Mouse (Mus musculus) embryonic facial prominence, embryonic 15.5 days (tissue): ENCODE results near the gene Hacl1. TPM values are rescaled to one million over a fixed set of nuclear protein-coding genes. Genes with fewer than 3 reads are reported as not detected.

Source experiments
- ATAC-seq: fragments of 200-750 bp; cut with Nextera tagmentation; 2 replicates; pipeline ENCODE4 v1.8.0; 2017; ENCODE audit warnings: low read depth, moderate TSS enrichment; ENCODE audit not compliant: insufficient number of reproducible peaks, low FRiP score, low TSS enrichment
- H3K27ac ChIP-seq: fragments of 300-500 bp; sonication (generic); replicated peaks from 2 replicates; pipeline ENCODE4 v1.5.1; 2015; ENCODE audit warnings: mild to moderate bottlenecking, inconsistent platforms
- H3K27me3 ChIP-seq: fragments of 300-500 bp; sonication (generic); 2 replicates; pipeline ENCODE4 v1.6.1; 2015; ENCODE audit warnings: inconsistent platforms
- H3K36me3 ChIP-seq: fragments of 300-500 bp; sonication (generic); 2 replicates; pipeline ENCODE4 v1.6.1; 2015; ENCODE audit warnings: mild to moderate bottlenecking, inconsistent platforms
- H3K4me1 ChIP-seq: fragments of 300-500 bp; sonication (generic); 2 replicates; pipeline ENCODE4 v1.6.1; 2015; ENCODE audit warnings: inconsistent platforms
- H3K4me2 ChIP-seq: fragments of 300-500 bp; sonication (generic); replicated peaks from 2 replicates; pipeline ENCODE4 v1.6.1; 2015; ENCODE audit warnings: mild to moderate bottlenecking, inconsistent platforms
- H3K4me3 ChIP-seq: fragments of 300-500 bp; sonication (generic); replicated peaks from 2 replicates; pipeline ENCODE4 v1.5.1; 2015; ENCODE audit warnings: mild to moderate bottlenecking, inconsistent platforms
- H3K9ac ChIP-seq: fragments of 300-500 bp; sonication (generic); 2 replicates; pipeline ENCODE4 v1.6.1; 2015; ENCODE audit warnings: inconsistent platforms
- H3K9me3 ChIP-seq: fragments of 300-500 bp; sonication (generic); replicated peaks from 2 replicates; pipeline ENCODE4 v1.6.1; 2016; ENCODE audit warnings: inconsistent platforms
- WGBS: fragments of 180-500 bp; shearing (Covaris S2); methylation state at CpG from one replicate; pipeline ENCODE4 v1.1.7; 2015; 5-methylcytosine and 5-hydroxymethylcytosine counted together
- polyA plus RNA-seq: library from polyadenylated mRNA; unstranded; fragments of >200 nt; fragmentation: Nextera tagmentation; extraction: Ambion mirVana; gene quantifications from 2 replicates; pipeline ENCODE4 v1.2.1, GENCODE M21; 2015

Gene Hacl1
- polyA plus RNA-seq, 1 experiment from 2014 or later: 13.3 TPM

- 76% methylated on average over 6 of the region's 6 CpGs for WGBS
- no peak overlapping the region for H3K27ac ChIP-seq
- no peaks in the 10 kb centered on the region for H3K27me3 ChIP-seq
- ATAC-seq: no peak
- H3K4me3 ChIP-seq: no peak overlapping the region
- H3K4me2 ChIP-seq: no peak overlapping the region
- no peaks in the 10 kb centered on the region for H3K9me3 ChIP-seq
- H3K9ac ChIP-seq: no peak overlapping the region
- H3K4me1 ChIP-seq: peaks cover 6% of the 10 kb centered on the region; the same call in 1 of the 2 replicates
- H3K36me3 ChIP-seq: no peaks in the 10 kb centered on the region
These were observed 70.7 kb downstream of the Hacl1 start for GRCm38 (mm10) chr14:31570131-31570951.

DNA sequence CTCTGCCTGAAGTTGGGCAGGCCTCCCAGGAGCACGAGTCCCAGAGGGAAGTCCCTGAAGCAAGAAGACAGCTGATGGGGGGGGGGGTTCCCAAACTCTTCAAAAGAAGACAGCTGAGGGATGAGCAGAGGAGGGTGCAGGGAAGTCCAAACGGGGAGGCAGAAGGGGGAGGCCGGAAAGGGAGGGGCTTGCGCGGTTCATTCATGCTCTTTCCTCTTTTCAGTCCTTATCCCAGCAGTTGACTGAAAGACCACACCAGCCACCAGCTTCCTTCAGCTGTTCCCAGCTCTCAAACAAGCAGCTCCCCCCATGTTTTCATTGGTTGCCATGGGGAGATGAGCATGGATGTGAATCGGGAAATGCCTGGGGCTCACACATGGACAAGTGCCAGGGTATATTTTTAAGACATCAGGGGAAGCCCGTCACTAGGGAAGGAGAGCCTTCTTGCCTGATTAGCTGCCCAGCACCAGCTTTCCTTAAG is 71.9 kb downstream of the Hacl1 start:
- Histone ChIP-seq H3K4me1 (peaks cover 16% of the 10 kb centered on the region), H3K9me3 (no peaks in the 10 kb centered on the region), H3K4me2 (no peak overlapping the region), H3K4me3 (no peak overlapping the region), H3K27me3 (no peaks in the 10 kb centered on the region), H3K27ac (no peak overlapping the region), H3K36me3 (no peaks in the 10 kb centered on the region), H3K9ac (no peak overlapping the region)
- ATAC-seq: peak; percentile 72
- WGBS: 53% methylated on average over 7 of the region's 7 CpGs

GRCm38 (mm10) chr14:31565478-31566212 is 75.4 kb downstream of the Hacl1 start:
- Histone ChIP-seq H3K27me3 (no peaks in the 10 kb centered on the region), H3K9ac (no peak overlapping the region), H3K4me1 (peaks cover 16% of the 10 kb centered on the region), H3K4me3 (no peak overlapping the region), H3K27ac (peak overlapping the region; percentile 44; the same call in 1 of the 2 replicates), H3K9me3 (no peaks in the 10 kb centered on the region), H3K36me3 (no peaks in the 10 kb centered on the region), H3K4me2 (no peak overlapping the region)
- 45% methylated on average over 9 of the region's 9 CpGs for WGBS
- ATAC-seq: no peak

- no peak; the same call in 1 of the 2 replicates for ATAC-seq
- no peak overlapping the region for H3K4me2 ChIP-seq
- no peaks in the 10 kb centered on the region for H3K27me3 ChIP-seq
- peak overlapping the region; percentile 44; the same call in 1 of the 2 replicates for H3K27ac ChIP-seq
- 14% methylated on average over 6 of the region's 6 CpGs for WGBS
- no peak overlapping the region for H3K9ac ChIP-seq
- no peak overlapping the region for H3K4me3 ChIP-seq
- peaks cover 16% of the 10 kb centered on the region for H3K4me1 ChIP-seq
- no peaks in the 10 kb centered on the region for H3K9me3 ChIP-seq
- no peaks in the 10 kb centered on the region for H3K36me3 ChIP-seq
These were observed 76.5 kb downstream of the Hacl1 start for GRCm38 (mm10) chr14:31564452-31565179.

DNA sequence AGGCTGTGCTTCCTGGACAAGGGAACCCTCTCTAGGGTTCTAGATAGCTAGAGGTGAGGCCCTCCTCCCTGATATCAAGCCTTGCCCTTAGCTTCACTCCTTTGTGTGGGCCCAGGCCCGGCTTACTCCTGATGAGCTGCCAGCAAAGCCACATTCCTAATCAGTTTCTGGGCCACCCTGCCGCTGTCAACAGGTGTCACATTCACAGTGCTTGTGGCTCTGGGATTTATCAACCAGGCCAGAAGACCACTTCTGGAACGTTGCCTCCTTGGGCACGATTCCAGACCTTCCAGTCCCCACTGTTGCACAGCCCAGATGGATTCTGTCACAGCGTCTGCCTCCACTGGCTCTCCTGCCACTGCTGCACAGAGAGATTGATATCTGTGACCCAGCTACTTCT is 80.2 kb downstream of the Hacl1 start:
- WGBS: 40% methylated on average over 5 of the region's 5 CpGs
- Histone ChIP-seq H3K9ac (no peak overlapping the region), H3K4me3 (no peak overlapping the region), H3K9me3 (no peaks in the 10 kb centered on the region), H3K27ac (no peak overlapping the region), H3K4me2 (no peak overlapping the region), H3K36me3 (no peaks in the 10 kb centered on the region), H3K27me3 (no peaks in the 10 kb centered on the region), H3K4me1 (peaks cover 13% of the 10 kb centered on the region)
- ATAC-seq: no peak

GRCm38 (mm10) chr14:31559216-31559615 is 81.9 kb downstream of the Hacl1 start:
- H3K9me3 ChIP-seq: no peaks in the 10 kb centered on the region
- 55% methylated on average over 5 of the region's 5 CpGs for WGBS
- H3K27ac ChIP-seq: no peak overlapping the region
- H3K36me3 ChIP-seq: no peaks in the 10 kb centered on the region
- 0 out of 2 replicates have a peak, but pooled peaks cover 5% of the 10 kb centered on the region for H3K4me1 ChIP-seq
- H3K4me3 ChIP-seq: no peak overlapping the region
- no peaks in the 10 kb centered on the region for H3K27me3 ChIP-seq
- no peak for ATAC-seq
- no peak overlapping the region for H3K4me2 ChIP-seq
- H3K9ac ChIP-seq: no peak overlapping the region

DNA sequence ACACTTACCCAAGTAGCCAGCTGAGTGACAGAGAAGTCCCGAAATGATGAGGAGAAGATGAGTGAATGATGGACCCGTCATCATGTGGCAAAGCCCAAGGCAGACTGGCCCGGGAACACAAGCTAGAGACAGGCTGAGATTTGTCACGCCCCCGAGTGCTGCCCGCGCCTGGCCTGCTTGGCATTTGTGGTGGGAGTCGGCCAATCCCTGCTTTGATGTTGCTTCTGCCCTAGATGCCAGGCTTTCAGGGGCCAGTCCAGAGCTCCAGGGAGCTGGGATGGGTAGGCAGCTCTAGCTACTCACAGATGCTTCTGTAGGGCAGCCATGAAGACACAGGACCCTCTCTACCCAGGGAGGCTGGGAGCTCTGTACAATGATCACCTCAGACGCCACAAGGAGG is 83.3 kb downstream of the Hacl1 start:
- no peak overlapping the region for H3K4me3 ChIP-seq
- 54% methylated on average over 9 of the region's 9 CpGs for WGBS

GRCm38 (mm10) chr14:31557273-31557672 is 83.8 kb downstream of the Hacl1 start:
- Histone ChIP-seq H3K36me3 (no peaks in the 10 kb centered on the region), H3K9me3 (no peaks in the 10 kb centered on the region), H3K4me2 (no peak overlapping the region), H3K27ac (no peak overlapping the region), H3K4me3 (no peak overlapping the region), H3K4me1 (0 out of 2 replicates have a peak, but pooled peaks cover 5% of the 10 kb centered on the region), H3K9ac (no peak overlapping the region), H3K27me3 (no peaks in the 10 kb centered on the region)
- ATAC-seq: no peak
- 82% methylated on average over 8 of the region's 8 CpGs for WGBS

More for the DNA sequence above, 83.3 kb downstream of the Hacl1 start:
- no peak overlapping the region for H3K27ac ChIP-seq
- H3K4me2 ChIP-seq: no peak overlapping the region
- no peak for ATAC-seq
- H3K4me1 ChIP-seq: 0 out of 2 replicates have a peak, but pooled peaks cover 5% of the 10 kb centered on the region
- H3K9me3 ChIP-seq: no peaks in the 10 kb centered on the region
- H3K27me3 ChIP-seq: no peaks in the 10 kb centered on the region
- H3K36me3 ChIP-seq: no peaks in the 10 kb centered on the region
- no peak overlapping the region for H3K9ac ChIP-seq

DNA sequence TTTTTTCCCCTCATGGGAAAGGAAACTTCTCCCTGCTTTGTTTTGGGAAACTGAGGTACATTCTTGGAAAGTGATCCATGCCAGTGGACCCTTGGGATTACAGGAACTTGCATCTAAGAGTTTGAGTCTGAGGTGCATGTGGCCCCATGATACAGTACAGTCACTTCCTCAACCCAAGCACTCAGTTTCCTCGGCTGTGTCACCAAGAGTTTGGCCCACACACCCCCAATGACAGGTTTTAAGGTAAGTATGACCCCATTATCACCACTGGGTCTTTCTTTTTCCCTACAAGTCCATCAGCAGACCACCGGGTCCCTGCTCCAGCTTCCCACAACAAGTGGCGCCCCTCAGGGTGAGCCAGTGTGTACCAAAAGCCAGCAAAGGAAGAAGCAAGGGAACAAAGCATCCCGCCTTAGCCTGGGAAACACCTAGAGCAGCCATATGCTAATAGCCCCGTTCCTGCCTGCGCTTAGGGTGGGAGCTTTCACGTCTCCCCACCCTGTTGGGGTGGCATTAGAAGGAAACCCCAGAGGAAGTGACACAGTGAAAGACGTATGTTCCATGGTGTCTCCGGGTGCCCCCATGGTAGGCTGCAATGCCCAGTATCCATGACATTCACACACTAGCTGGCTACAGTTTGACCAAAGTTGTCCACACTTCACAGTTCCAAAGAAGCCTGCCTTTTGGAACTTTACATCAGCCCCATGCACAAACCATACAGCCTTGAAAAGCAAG is 84.4 kb downstream of the Hacl1 start:
- no peak overlapping the region for H3K4me2 ChIP-seq
- H3K9me3 ChIP-seq: no peaks in the 10 kb centered on the region
- no peaks in the 10 kb centered on the region for H3K36me3 ChIP-seq
- ATAC-seq: no peak
- 0 out of 2 replicates have a peak, but pooled peaks cover 5% of the 10 kb centered on the region for H3K4me1 ChIP-seq
- no peaks in the 10 kb centered on the region for H3K27me3 ChIP-seq
- no peak overlapping the region for H3K9ac ChIP-seq
- no peak overlapping the region for H3K4me3 ChIP-seq
- H3K27ac ChIP-seq: no peak overlapping the region
- 84% methylated on average over 9 of the region's 9 CpGs for WGBS

GRCm38 (mm10) chr14:31555963-31556434 is 85.1 kb downstream of the Hacl1 start:
- ATAC-seq: peak; percentile 48
- H3K27ac ChIP-seq: no peak overlapping the region

More at GRCm38 (mm10) chr14:31555963-31556434, 85.1 kb downstream of the Hacl1 start:
- no peaks in the 10 kb centered on the region for H3K36me3 ChIP-seq
- no peak overlapping the region for H3K4me2 ChIP-seq
- no peak overlapping the region for H3K4me3 ChIP-seq
- 0 out of 2 replicates have a peak, but pooled peaks cover 5% of the 10 kb centered on the region for H3K4me1 ChIP-seq
- no peaks in the 10 kb centered on the region for H3K9me3 ChIP-seq
- 55% methylated on average over 14 of the region's 14 CpGs for WGBS
- H3K27me3 ChIP-seq: no peaks in the 10 kb centered on the region
- no peak overlapping the region for H3K9ac ChIP-seq
